Mouse (Mus musculus): Measurements from ENCODE around the gene Heg1. TPM values are rescaled to one million over a fixed set of nuclear protein-coding genes. Genes with fewer than 3 reads are reported as not detected.

Gene Heg1
- polyA plus RNA-seq, 1 experiment from 2014 or later, result 15.7 TPM

- no peak overlapping the region for H3K4me3 ChIP-seq
These were observed 3.9 kb upstream of the Heg1 start for GRCm38 (mm10) chr16:33680271-33680670.

GRCm38 (mm10) chr16:33680816-33681215 is 3.4 kb upstream of the Heg1 start:
- peaks cover 16% of the 10 kb centered on the region for H3K4me1 ChIP-seq
- H3K27me3 ChIP-seq, result no peaks in the 10 kb centered on the region
- no peak overlapping the region for H3K9ac ChIP-seq
- WGBS, result 59% methylated on average over 10 of the region's 10 CpGs
- H3K36me3 ChIP-seq, result no peaks in the 10 kb centered on the region
- no peak overlapping the region for H3K4me3 ChIP-seq
- no peaks in the 10 kb centered on the region for H3K9me3 ChIP-seq
- no peak for ATAC-seq (ENCODE audit: insufficient number of reproducible peaks, low FRiP score, low TSS enrichment, low read depth)
- no peak overlapping the region for H3K4me2 ChIP-seq
- H3K27ac ChIP-seq, result no peak overlapping the region

More at GRCm38 (mm10) chr16:33680271-33680670, 3.9 kb upstream of the Heg1 start:
- Histone ChIP-seq H3K9me3 (no peaks in the 10 kb centered on the region), H3K27me3 (no peaks in the 10 kb centered on the region), H3K36me3 (no peaks in the 10 kb centered on the region), H3K4me2 (no peak overlapping the region), H3K27ac (no peak overlapping the region), H3K4me1 (peaks cover 16% of the 10 kb centered on the region), H3K9ac (no peak overlapping the region)
- ATAC-seq (ENCODE audit: insufficient number of reproducible peaks, low FRiP score, low TSS enrichment, low read depth), result no peak
- 84% methylated on average over 7 of the region's 7 CpGs for WGBS

- H3K27ac ChIP-seq, result no peak overlapping the region
- H3K4me1 ChIP-seq, result peaks cover 20% of the 10 kb centered on the region
- H3K9me3 ChIP-seq, result no peaks in the 10 kb centered on the region
- no peaks in the 10 kb centered on the region for H3K36me3 ChIP-seq
- no peak overlapping the region for H3K4me2 ChIP-seq
- no peak overlapping the region for H3K9ac ChIP-seq
- no peaks in the 10 kb centered on the region for H3K27me3 ChIP-seq
- ATAC-seq (ENCODE audit: insufficient number of reproducible peaks, low FRiP score, low TSS enrichment, low read depth), result no peak
- H3K4me3 ChIP-seq, result no peak overlapping the region
These were observed 2.5 kb upstream of the Heg1 start for GRCm38 (mm10) chr16:33681661-33682060.

- Histone ChIP-seq H3K27me3 (no peaks in the 10 kb centered on the region), H3K27ac (no peak overlapping the region), H3K4me2 (no peak overlapping the region), H3K4me3 (no peak overlapping the region), H3K4me1 (peaks cover 30% of the 10 kb centered on the region), H3K9me3 (no peaks in the 10 kb centered on the region), H3K9ac (no peak overlapping the region), H3K36me3 (no peaks in the 10 kb centered on the region)
- WGBS, result 50% methylated on average over 3 of the region's 3 CpGs
- ATAC-seq (ENCODE audit: insufficient number of reproducible peaks, low FRiP score, low TSS enrichment, low read depth), result no peak
These were observed 1.5 kb upstream of the Heg1 start for GRCm38 (mm10) chr16:33682651-33683050.

- no peaks in the 10 kb centered on the region for H3K27me3 ChIP-seq
- H3K9me3 ChIP-seq, result no peaks in the 10 kb centered on the region
- 68% methylated on average over 13 of the region's 13 CpGs for WGBS
- peak overlapping the region; percentile 87 for H3K4me2 ChIP-seq
- peaks cover 33% of the 10 kb centered on the region for H3K4me1 ChIP-seq
- peak overlapping the region; percentile 81 for H3K27ac ChIP-seq
- no peaks in the 10 kb centered on the region for H3K36me3 ChIP-seq
- no peak for ATAC-seq (ENCODE audit: insufficient number of reproducible peaks, low FRiP score, low TSS enrichment, low read depth)
- H3K4me3 ChIP-seq, result peak overlapping the region; percentile 76
- no peak overlapping the region for H3K9ac ChIP-seq
These were observed 686 bp upstream of the Heg1 start for GRCm38 (mm10) chr16:33683206-33684161.

GRCm38 (mm10) chr16:33684703-33685701 is 832 bp downstream of the Heg1 start:
- peaks cover 33% of the 10 kb centered on the region for H3K4me1 ChIP-seq
- no peak for ATAC-seq (ENCODE audit: insufficient number of reproducible peaks, low FRiP score, low TSS enrichment, low read depth)

GRCm38 (mm10) chr16:33686056-33686455 is 1.9 kb downstream of the Heg1 start:
- no peak overlapping the region for H3K9ac ChIP-seq
- no peaks in the 10 kb centered on the region for H3K36me3 ChIP-seq
- H3K4me1 ChIP-seq, result peaks cover 35% of the 10 kb centered on the region
- H3K27ac ChIP-seq, result no peak overlapping the region
- no peaks in the 10 kb centered on the region for H3K9me3 ChIP-seq
- H3K4me3 ChIP-seq, result peak overlapping the region; percentile 76; the same call in 1 of the 2 replicates
- H3K4me2 ChIP-seq, result peak overlapping the region; percentile 87
- ATAC-seq (ENCODE audit: insufficient number of reproducible peaks, low FRiP score, low TSS enrichment, low read depth), result no peak
- 61% methylated on average over 1 of the region's 1 CpGs for WGBS
- no peaks in the 10 kb centered on the region for H3K27me3 ChIP-seq

More at GRCm38 (mm10) chr16:33684703-33685701, 832 bp downstream of the Heg1 start:
- WGBS, result 1% methylated on average over 44 of the region's 46 CpGs
- Histone ChIP-seq H3K27me3 (no peaks in the 10 kb centered on the region), H3K36me3 (no peaks in the 10 kb centered on the region), H3K4me2 (peak overlapping the region; percentile 87), H3K9me3 (no peaks in the 10 kb centered on the region), H3K9ac (peak overlapping the region; percentile 79), H3K27ac (peak overlapping the region; percentile 81), H3K4me3 (peak overlapping the region; percentile 76)

GRCm38 (mm10) chr16:33687724-33688123 is 3.6 kb downstream of the Heg1 start:
- H3K4me1 ChIP-seq, result peaks cover 35% of the 10 kb centered on the region
- no peak overlapping the region for H3K27ac ChIP-seq
- H3K9ac ChIP-seq, result no peak overlapping the region
- ATAC-seq (ENCODE audit: insufficient number of reproducible peaks, low FRiP score, low TSS enrichment, low read depth), result no peak
- no peaks in the 10 kb centered on the region for H3K9me3 ChIP-seq
- WGBS, result 66% methylated on average over 3 of the region's 3 CpGs
- H3K27me3 ChIP-seq, result no peaks in the 10 kb centered on the region
- peak overlapping the region; percentile 27; the same call in 1 of the 2 replicates for H3K4me2 ChIP-seq
- H3K36me3 ChIP-seq, result no peaks in the 10 kb centered on the region
- no peak overlapping the region for H3K4me3 ChIP-seq

GRCm38 (mm10) chr16:33690975-33691747 is 7.0 kb downstream of the Heg1 start:
- Histone ChIP-seq H3K4me3 (no peak overlapping the region), H3K27me3 (no peaks in the 10 kb centered on the region), H3K27ac (no peak overlapping the region), H3K9me3 (no peaks in the 10 kb centered on the region), H3K9ac (no peak overlapping the region), H3K4me1 (peaks cover 24% of the 10 kb centered on the region), H3K4me2 (no peak overlapping the region), H3K36me3 (no peaks in the 10 kb centered on the region)
- ATAC-seq (ENCODE audit: insufficient number of reproducible peaks, low FRiP score, low TSS enrichment, low read depth), result no peak
- 85% methylated on average over 6 of the region's 6 CpGs for WGBS

- H3K27ac ChIP-seq, result no peak overlapping the region
- no peaks in the 10 kb centered on the region for H3K36me3 ChIP-seq
These were observed 9.4 kb downstream of the Heg1 start for GRCm38 (mm10) chr16:33693553-33693952.

More at GRCm38 (mm10) chr16:33693553-33693952, 9.4 kb downstream of the Heg1 start:
- Histone ChIP-seq H3K4me1 (peaks cover 26% of the 10 kb centered on the region), H3K27me3 (no peaks in the 10 kb centered on the region), H3K9me3 (no peaks in the 10 kb centered on the region), H3K4me2 (no peak overlapping the region), H3K4me3 (no peak overlapping the region), H3K9ac (no peak overlapping the region)
- ATAC-seq (ENCODE audit: insufficient number of reproducible peaks, low FRiP score, low TSS enrichment, low read depth), result no peak
- WGBS, result 78% methylated on average over 1 of the region's 1 CpGs

Measured in limb, embryonic 15.5 days (tissue).